In genomic region chr17:25282133-25282532, GRCm38 (mm10) we compare ENCODE assay signal across 9 mouse cellular contexts. TPM values are rescaled to one million over a fixed set of nuclear protein-coding genes. Genes with fewer than 3 reads are reported as not detected.
DNase-seq lines count a peak whose midpoint lies in the region; ATAC-seq and TF ChIP-seq lines count a peak whose summit lies in the region.
"Had no signal": no experiment of that assay in that cellular context is flagged by ENCODE, and none has a peak within 500 bp of the region (broad histone marks: within the 10 kb centered on the region; RNA-seq: fewer than 3 reads in every experiment).

No protein-coding gene starts in this region.

- peak; percentile 92 for DNase-seq in A20 (ENCODE audit: low read depth, low spot score)
- peak; percentile 71 for DNase-seq in lung, postnatal 0 days (ENCODE audit: low spot score)
- peak; percentile 40 for DNase-seq in thymus, postnatal 14 days
- no peak for DNase-seq in embryo, embryonic 11 days
- DNase-seq in hindbrain, embryonic 11.5 days (ENCODE audit: low spot score): no peak

- peaks cover 3% of the 10 kb centered on the region; the same call in 1 of the 2 replicates for H3K9me3 ChIP-seq in ES-Bruce4 (replicated peaks; ENCODE audit: control insufficient read depth, insufficient read depth, low read length, poor library complexity, severe bottlenecking)
- H3K9me3 ChIP-seq in intestine, postnatal 0 days (ENCODE audit: control insufficient read depth): no peaks in the 10 kb centered on the region
- H3K9me3 ChIP-seq in lung, postnatal 0 days (ENCODE audit: low read length): no peaks in the 10 kb centered on the region
- no peaks in the 10 kb centered on the region for H3K9me3 ChIP-seq in hindbrain, embryonic 11.5 days (ENCODE audit: control insufficient read depth, low read length)
- H3K9me3 ChIP-seq: neural tube, embryonic 12.5 days had no signal

- TF ChIP-seq EP300 in ES-Bruce4 (IDR thresholded peaks at IDR 0.05; ENCODE audit: insufficient read depth, low read depth, low read length): no peak
- TF ChIP-seq EP300 in lung, postnatal 0 days (IDR thresholded peaks at IDR 0.05): no peak

- peak overlapping the region; percentile 48 for H3K4me3 ChIP-seq in ES-Bruce4 (ENCODE audit: low read depth, low read length)
- H3K4me3 ChIP-seq in intestine, postnatal 0 days (ENCODE audit: low read depth, low read length): no peak overlapping the region
- no peak overlapping the region for H3K4me3 ChIP-seq in lung, postnatal 0 days (ENCODE audit: low read depth, low read length)
- H3K4me3 ChIP-seq in hindbrain, embryonic 11.5 days (ENCODE audit: low read depth, low read length): no peak overlapping the region
- H3K4me3 ChIP-seq: neural tube, embryonic 12.5 days had no signal

- H3K36me3 ChIP-seq in ES-Bruce4 (ENCODE audit: control insufficient read depth, insufficient read depth, low read length, poor library complexity, severe bottlenecking): no peaks in the 10 kb centered on the region
- H3K36me3 ChIP-seq in intestine, postnatal 0 days (ENCODE audit: control insufficient read depth, insufficient read depth): no peaks in the 10 kb centered on the region
- no peaks in the 10 kb centered on the region for H3K36me3 ChIP-seq in lung, postnatal 0 days (ENCODE audit: insufficient read depth, low read length)
- no peaks in the 10 kb centered on the region for H3K36me3 ChIP-seq in hindbrain, embryonic 11.5 days (ENCODE audit: control insufficient read depth, insufficient read depth, low read length)
- H3K36me3 ChIP-seq: neural tube, embryonic 12.5 days had no signal

- TF ChIP-seq POLR2A in ES-Bruce4 (IDR thresholded peaks at IDR 0.05; ENCODE audit: insufficient read depth, low read length): peak; percentile 92

- ATAC-seq in erythroblast, adult 5-6 weeks (replicated peaks; ENCODE audit: low FRiP score, poor library complexity, severe bottlenecking): peak; percentile 76
- peak; percentile 91 for ATAC-seq in intestine, postnatal 0 days
- peak; percentile 61 for ATAC-seq in lung, postnatal 0 days
- no peak for ATAC-seq in hindbrain, embryonic 11.5 days (ENCODE audit: low FRiP score)

- H3K4me2 ChIP-seq in intestine, postnatal 0 days (replicated peaks; ENCODE audit: low read depth): peak overlapping the region; percentile 35; the same call in 1 of the 2 replicates
- H3K4me2 ChIP-seq in lung, postnatal 0 days (replicated peaks; ENCODE audit: low read depth, low read length): no peak overlapping the region
- no peak overlapping the region for H3K4me2 ChIP-seq in hindbrain, embryonic 11.5 days (replicated peaks; ENCODE audit: low read depth, low read length)
- H3K4me2 ChIP-seq: neural tube, embryonic 12.5 days had no signal

- no peak for TF ChIP-seq CTCF in ES-Bruce4 (IDR thresholded peaks at IDR 0.05; ENCODE audit: low read depth, low read length)
- TF ChIP-seq CTCF in intestine, postnatal 0 days (IDR thresholded peaks at IDR 0.05; ENCODE audit: low read depth): no peak
- no peak for TF ChIP-seq CTCF in lung, postnatal 0 days (IDR thresholded peaks at IDR 0.05)

- H3K27ac ChIP-seq in ES-Bruce4 (ENCODE audit: insufficient read depth, low read length): 0 out of 2 replicates have a peak overlapping the region, but pooled peaks have one; percentile 26
- no peak overlapping the region for H3K27ac ChIP-seq in intestine, postnatal 0 days (ENCODE audit: low read depth, low read length)
- no peak overlapping the region for H3K27ac ChIP-seq in lung, postnatal 0 days (ENCODE audit: low read length)
- H3K27ac ChIP-seq in hindbrain, embryonic 11.5 days (ENCODE audit: low read depth, low read length): no peak overlapping the region
- H3K27ac ChIP-seq: neural tube, embryonic 12.5 days had no signal

- H3K4me1 ChIP-seq in ES-Bruce4 (ENCODE audit: control insufficient read depth, insufficient read depth, low read length): peaks cover 3% of the 10 kb centered on the region
- H3K4me1 ChIP-seq in intestine, postnatal 0 days (replicated peaks; ENCODE audit: control insufficient read depth, insufficient read depth, low read length): no peaks in the 10 kb centered on the region
- no peaks in the 10 kb centered on the region for H3K4me1 ChIP-seq in lung, postnatal 0 days (ENCODE audit: insufficient read depth, low read depth, low read length)
- no peaks in the 10 kb centered on the region for H3K4me1 ChIP-seq in hindbrain, embryonic 11.5 days (replicated peaks; ENCODE audit: control insufficient read depth, insufficient read depth, low read length)
- H3K4me1 ChIP-seq: neural tube, embryonic 12.5 days had no signal

- 23% methylated on average over 11 of the region's 11 CpGs for WGBS in intestine, postnatal 0 days
- 35% methylated on average over 11 of the region's 11 CpGs for WGBS in lung, postnatal 0 days
- WGBS in hindbrain, embryonic 11.5 days: 46% methylated on average over 11 of the region's 11 CpGs

- peak overlapping the region; percentile 41 for H3K9ac ChIP-seq in ES-Bruce4 (ENCODE audit: low read depth, poor library complexity, severe bottlenecking)
- H3K9ac ChIP-seq in intestine, postnatal 0 days (ENCODE audit: low read depth, low read length): no peak overlapping the region
- no peak overlapping the region for H3K9ac ChIP-seq in lung, postnatal 0 days (replicated peaks; ENCODE audit: low read depth)
- H3K9ac ChIP-seq in hindbrain, embryonic 11.5 days (ENCODE audit: low read depth, low read length): no peak overlapping the region
- H3K9ac ChIP-seq: neural tube, embryonic 12.5 days had no signal

- no peaks in the 10 kb centered on the region for H3K27me3 ChIP-seq in ES-Bruce4 (ENCODE audit: control insufficient read depth, insufficient read depth, low read length, poor library complexity, severe bottlenecking)
- no peaks in the 10 kb centered on the region for H3K27me3 ChIP-seq in intestine, postnatal 0 days (replicated peaks; ENCODE audit: control insufficient read depth, insufficient read depth, low read length)
- H3K27me3 ChIP-seq in lung, postnatal 0 days (replicated peaks; ENCODE audit: insufficient read depth, low read length): no peaks in the 10 kb centered on the region
- no peaks in the 10 kb centered on the region for H3K27me3 ChIP-seq in hindbrain, embryonic 11.5 days (ENCODE audit: control insufficient read depth, insufficient read depth, low read length)
- H3K27me3 ChIP-seq: neural tube, embryonic 12.5 days had no signal

RNA-seq across cellular contexts. Expression of gene Ube2i, which starts 7.7 kb away (rescaled TPM):
- polyA plus RNA-seq in ES-Bruce4 (2011; ENCODE audit: insufficient read depth, insufficient read length, low read depth, missing spikeins): 430 and 432 TPM in 2 replicates
- 81.3 and 118 TPM in 2 replicates for total RNA-seq in erythroblast, adult 5-6 weeks (2015; ENCODE audit: low replicate concordance)
- total RNA-seq in erythroblast, adult 5-6 weeks (2017; ENCODE audit: low replicate concordance): 58.7 and 64.3 TPM in 2 replicates
- polyA plus RNA-seq in intestine, postnatal 0 days (2015; fragmentation: Nextera tagmentation; extraction: Ambion mirVana): 253 and 257 TPM in 2 replicates
- polyA plus RNA-seq in lung, postnatal 0 days (2015; fragmentation: Nextera tagmentation; extraction: Ambion mirVana): 456 and 477 TPM in 2 replicates
- 781 and 835 TPM in 2 replicates for polyA plus RNA-seq in hindbrain, embryonic 11.5 days (2014; fragmentation: Nextera tagmentation; extraction: Ambion mirVana)

RNA-seq across cellular contexts. Expression of gene Prss34, which starts 16.1 kb away (rescaled TPM):
- not detected in 2 replicates for polyA plus RNA-seq in ES-Bruce4 (2011; ENCODE audit: insufficient read depth, insufficient read length, low read depth, missing spikeins)
- total RNA-seq in erythroblast, adult 5-6 weeks (2015; ENCODE audit: low replicate concordance): 153 and 185 TPM in 2 replicates
- 68.4 and 78.9 TPM in 2 replicates for total RNA-seq in erythroblast, adult 5-6 weeks (2017; ENCODE audit: low replicate concordance)
- polyA plus RNA-seq in intestine, postnatal 0 days (2015; fragmentation: Nextera tagmentation; extraction: Ambion mirVana): 0.18 and 0.29 TPM in 2 replicates
- polyA plus RNA-seq in lung, postnatal 0 days (2015; fragmentation: Nextera tagmentation; extraction: Ambion mirVana): 2.9 and 3.5 TPM in 2 replicates
- polyA plus RNA-seq in hindbrain, embryonic 11.5 days (2014; fragmentation: Nextera tagmentation; extraction: Ambion mirVana): not detected in 2 replicates
- polyA plus RNA-seq: neural tube, embryonic 12.5 days had no signal

RNA-seq across cellular contexts. Expression of gene Baiap3, which starts 26.0 kb away (rescaled TPM):
- 1.3 and 1.6 TPM in 2 replicates for polyA plus RNA-seq in ES-Bruce4 (2011; ENCODE audit: insufficient read depth, insufficient read length, low read depth, missing spikeins)
- 1.5 TPM in 1 of 2 replicates, not detected in the other for total RNA-seq in erythroblast, adult 5-6 weeks (2015; ENCODE audit: low replicate concordance)
- 0.42 TPM in 1 of 2 replicates, not detected in the other for total RNA-seq in erythroblast, adult 5-6 weeks (2017; ENCODE audit: low replicate concordance)
- 0.86 and 1.1 TPM in 2 replicates for polyA plus RNA-seq in intestine, postnatal 0 days (2015; fragmentation: Nextera tagmentation; extraction: Ambion mirVana)
- 2.6 and 2.8 TPM in 2 replicates for polyA plus RNA-seq in lung, postnatal 0 days (2015; fragmentation: Nextera tagmentation; extraction: Ambion mirVana)
- polyA plus RNA-seq in hindbrain, embryonic 11.5 days (2014; fragmentation: Nextera tagmentation; extraction: Ambion mirVana): 2.0 and 4.4 TPM in 2 replicates

RNA-seq across cellular contexts. Expression of gene Prss28, which starts 26.3 kb away (rescaled TPM):
- polyA plus RNA-seq in ES-Bruce4 (2011; ENCODE audit: insufficient read depth, insufficient read length, low read depth, missing spikeins): not detected in 2 replicates
- not detected in 2 replicates for total RNA-seq in erythroblast, adult 5-6 weeks (2015; ENCODE audit: low replicate concordance)
- not detected in 2 replicates for total RNA-seq in erythroblast, adult 5-6 weeks (2017; ENCODE audit: low replicate concordance)
- polyA plus RNA-seq in intestine, postnatal 0 days (2015; fragmentation: Nextera tagmentation; extraction: Ambion mirVana): not detected in 2 replicates
- polyA plus RNA-seq in lung, postnatal 0 days (2015; fragmentation: Nextera tagmentation; extraction: Ambion mirVana): not detected in 2 replicates
- not detected in 2 replicates for polyA plus RNA-seq in hindbrain, embryonic 11.5 days (2014; fragmentation: Nextera tagmentation; extraction: Ambion mirVana)
- polyA plus RNA-seq: neural tube, embryonic 12.5 days had no signal

RNA-seq across cellular contexts. Expression of gene Prss29, which starts 36.3 kb away (rescaled TPM):
- polyA plus RNA-seq in ES-Bruce4 (2011; ENCODE audit: insufficient read depth, insufficient read length, low read depth, missing spikeins): not detected in 2 replicates
- total RNA-seq in erythroblast, adult 5-6 weeks (2015; ENCODE audit: low replicate concordance): not detected in 2 replicates
- total RNA-seq in erythroblast, adult 5-6 weeks (2017; ENCODE audit: low replicate concordance): not detected in 2 replicates
- not detected in 2 replicates for polyA plus RNA-seq in intestine, postnatal 0 days (2015; fragmentation: Nextera tagmentation; extraction: Ambion mirVana)
- not detected in 2 replicates for polyA plus RNA-seq in lung, postnatal 0 days (2015; fragmentation: Nextera tagmentation; extraction: Ambion mirVana)
- not detected in 2 replicates for polyA plus RNA-seq in hindbrain, embryonic 11.5 days (2014; fragmentation: Nextera tagmentation; extraction: Ambion mirVana)
- polyA plus RNA-seq: neural tube, embryonic 12.5 days had no signal

Comparison
In these comparisons a context has a peak if more than half of its experiments do, and no peak if none do; other contexts are left out.
1. DNase-seq: peak in A20 (single experiment), lung, postnatal 0 days (single experiment) and thymus, postnatal 14 days (single experiment); none in embryo, embryonic 11 days (single experiment) and hindbrain, embryonic 11.5 days (single experiment).